Mouse (Mus musculus): ENCODE results near the gene Crip1. TPM values are rescaled to one million over a fixed set of nuclear protein-coding genes. Genes with fewer than 3 reads are reported as not detected.

Crip1 gene
- polyA plus RNA-seq, 1 experiment from 2014 or later = 173 TPM

DNA sequence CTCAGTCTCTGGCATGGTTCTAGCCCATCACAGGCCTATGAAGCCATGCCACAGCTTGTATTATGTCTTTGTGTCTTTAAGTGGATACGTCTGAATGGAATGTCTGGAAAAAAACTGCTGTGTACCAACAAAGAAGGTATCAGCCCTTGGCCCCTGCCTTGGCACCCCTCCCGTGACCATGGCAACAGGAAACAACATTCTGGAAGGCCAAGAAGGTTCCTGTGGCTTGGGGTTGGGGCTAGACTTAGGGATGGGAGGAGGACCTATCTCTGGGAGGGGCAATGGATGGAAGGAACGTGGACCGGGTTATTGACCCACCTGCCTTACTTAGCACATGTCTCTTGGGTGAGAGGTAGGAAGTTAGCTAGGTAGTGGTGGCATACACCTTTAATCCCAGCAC is 3.2 kb downstream of the Crip1 start:
- Histone ChIP-seq H3K4me3 (ENCODE audit: inconsistent target) (no peak overlapping the region), H3K79me2 (ENCODE audit: inconsistent target) (peaks cover 15% of the 10 kb centered on the region), H3K27ac (no peak overlapping the region), H3K36me3 (ENCODE audit: inconsistent target) (no peaks in the 10 kb centered on the region)
- 87% methylated on average over 4 of the region's 4 CpGs for WGBS (ENCODE audit: missing documents)

DNA sequence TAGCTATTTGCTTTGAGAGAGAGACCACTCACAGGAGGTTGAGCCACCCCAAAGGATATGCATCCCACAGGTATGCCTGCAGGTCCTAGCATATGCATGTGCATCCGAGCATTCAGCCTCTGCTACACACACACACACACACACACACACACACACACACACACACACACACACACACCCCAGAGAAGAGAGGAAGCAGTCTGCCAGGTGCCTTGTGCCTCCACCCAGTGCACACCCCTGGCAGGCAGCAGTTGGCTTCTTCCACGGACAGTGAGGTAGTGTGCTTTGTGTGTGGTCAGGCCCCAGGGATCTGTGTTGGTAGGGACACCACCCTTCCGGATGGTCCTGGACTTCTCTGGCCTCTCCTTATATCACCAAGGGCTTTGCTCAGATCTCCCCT is 3.8 kb downstream of the Crip1 start:
- Histone ChIP-seq H3K27ac (no peak overlapping the region), H3K79me2 (ENCODE audit: inconsistent target) (peaks cover 15% of the 10 kb centered on the region), H3K36me3 (ENCODE audit: inconsistent target) (no peaks in the 10 kb centered on the region), H3K4me3 (ENCODE audit: inconsistent target) (no peak overlapping the region)
- 55% methylated on average over 2 of the region's 3 CpGs for WGBS (ENCODE audit: missing documents)

DNA sequence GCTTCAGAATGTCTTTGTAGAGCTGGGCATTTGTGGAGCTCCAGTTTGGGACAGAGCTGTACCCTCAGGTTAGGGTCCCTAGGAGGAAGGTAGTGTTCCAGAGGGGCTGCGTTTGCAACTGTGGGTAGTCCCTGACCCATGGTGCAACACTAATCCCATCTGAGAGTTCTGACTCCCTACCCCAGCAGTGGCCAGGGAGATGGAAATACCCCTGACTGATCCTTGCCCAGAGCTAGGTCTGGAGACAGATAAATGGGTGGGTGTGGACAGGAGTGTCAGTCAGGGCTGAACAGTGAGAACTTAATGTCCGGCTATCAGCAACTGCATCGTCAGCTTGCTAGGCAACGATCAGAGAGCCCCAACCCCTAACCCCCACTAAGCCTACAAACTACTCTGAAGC is 4.5 kb downstream of the Crip1 start:
- no peaks in the 10 kb centered on the region for H3K36me3 ChIP-seq (ENCODE audit: inconsistent target)
- peaks cover 15% of the 10 kb centered on the region for H3K79me2 ChIP-seq (ENCODE audit: inconsistent target)
- no peak overlapping the region for H3K27ac ChIP-seq
- H3K4me3 ChIP-seq (ENCODE audit: inconsistent target) = no peak overlapping the region
- 98% methylated on average over 4 of the region's 4 CpGs for WGBS (ENCODE audit: missing documents)

- no peak overlapping the region for H3K4me3 ChIP-seq (ENCODE audit: inconsistent target)
- 72% methylated on average over 8 of the region's 8 CpGs for WGBS (ENCODE audit: missing documents)
- H3K79me2 ChIP-seq (ENCODE audit: inconsistent target) = peaks cover 15% of the 10 kb centered on the region
- no peaks in the 10 kb centered on the region for H3K36me3 ChIP-seq (ENCODE audit: inconsistent target)
- no peak overlapping the region for H3K27ac ChIP-seq
Measured at GRCm38 (mm10) chr12:113151046-113151445, 4.9 kb downstream of the Crip1 start.

DNA sequence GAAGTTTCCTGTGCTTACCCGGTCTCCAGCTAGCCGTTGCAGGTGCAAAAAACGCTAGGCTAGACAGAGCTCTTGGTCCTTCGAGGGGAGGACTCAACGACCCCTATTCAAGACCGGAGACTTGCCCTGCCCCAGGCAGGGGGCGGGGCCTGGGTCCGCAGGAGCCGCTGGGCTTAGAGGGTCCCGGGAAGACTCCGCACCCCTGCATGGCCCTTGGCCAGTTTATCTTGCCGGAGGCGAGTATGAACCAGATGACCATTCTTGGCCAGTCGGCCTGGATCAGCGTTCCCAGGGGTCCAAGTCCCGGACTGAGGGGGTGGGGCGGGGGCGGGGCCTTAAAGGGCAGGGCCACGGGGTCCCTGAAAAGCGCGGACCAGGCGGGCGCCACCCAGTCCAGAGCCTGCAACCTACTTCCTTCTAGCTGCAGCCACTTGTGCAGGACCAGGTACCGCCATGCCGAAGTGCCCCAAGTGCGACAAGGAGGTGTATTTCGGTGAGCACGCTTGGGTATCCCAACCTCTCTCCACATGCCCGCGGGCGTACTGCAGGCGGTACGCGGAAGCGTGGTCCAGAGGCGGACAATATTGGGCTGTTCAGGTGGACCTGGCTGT is 5.7 kb downstream of the Crip1 start:
- H3K4me3 ChIP-seq (ENCODE audit: inconsistent target) = peak overlapping the region; percentile 94
- peaks cover 15% of the 10 kb centered on the region for H3K79me2 ChIP-seq (ENCODE audit: inconsistent target)
- no peaks in the 10 kb centered on the region for H3K36me3 ChIP-seq (ENCODE audit: inconsistent target)
- H3K27ac ChIP-seq = peak overlapping the region; percentile 80
- under 1% methylated on average over 36 of the region's 36 CpGs for WGBS (ENCODE audit: missing documents)

DNA sequence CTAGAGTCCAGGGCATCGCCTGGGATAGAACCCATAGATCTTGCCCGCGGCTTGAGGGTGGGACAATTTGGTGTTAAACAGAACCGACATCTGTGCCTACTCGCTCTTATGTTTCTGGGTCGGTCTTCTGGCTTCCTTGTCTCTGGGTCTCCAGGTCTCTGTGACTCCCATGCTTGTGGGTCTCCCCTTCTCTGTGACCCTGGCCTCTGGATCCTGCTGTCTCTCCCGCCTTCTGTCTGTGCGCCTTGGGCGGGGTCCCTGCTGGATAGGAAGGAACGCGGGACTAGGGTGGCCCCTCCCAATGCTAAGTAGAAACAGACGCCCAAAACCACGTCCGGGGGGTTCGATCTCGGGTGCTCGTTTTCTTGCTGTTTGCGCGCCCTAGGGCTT is 6.2 kb downstream of the Crip1 start:
- Histone ChIP-seq H3K36me3 (ENCODE audit: inconsistent target) (no peaks in the 10 kb centered on the region), H3K79me2 (ENCODE audit: inconsistent target) (peaks cover 15% of the 10 kb centered on the region), H3K27ac (peak overlapping the region; percentile 80), H3K4me3 (ENCODE audit: inconsistent target) (peak overlapping the region; percentile 94)
- 12% methylated on average over 19 of the region's 19 CpGs for WGBS (ENCODE audit: missing documents)

GRCm38 (mm10) chr12:113152991-113153525 is 6.9 kb downstream of the Crip1 start:
- H3K36me3 ChIP-seq (ENCODE audit: inconsistent target) = no peaks in the 10 kb centered on the region
- peaks cover 15% of the 10 kb centered on the region for H3K79me2 ChIP-seq (ENCODE audit: inconsistent target)
- 86% methylated on average over 6 of the region's 6 CpGs for WGBS (ENCODE audit: missing documents)
- peak overlapping the region; percentile 80 for H3K27ac ChIP-seq
- peak overlapping the region; percentile 94 for H3K4me3 ChIP-seq (ENCODE audit: inconsistent target)

DNA sequence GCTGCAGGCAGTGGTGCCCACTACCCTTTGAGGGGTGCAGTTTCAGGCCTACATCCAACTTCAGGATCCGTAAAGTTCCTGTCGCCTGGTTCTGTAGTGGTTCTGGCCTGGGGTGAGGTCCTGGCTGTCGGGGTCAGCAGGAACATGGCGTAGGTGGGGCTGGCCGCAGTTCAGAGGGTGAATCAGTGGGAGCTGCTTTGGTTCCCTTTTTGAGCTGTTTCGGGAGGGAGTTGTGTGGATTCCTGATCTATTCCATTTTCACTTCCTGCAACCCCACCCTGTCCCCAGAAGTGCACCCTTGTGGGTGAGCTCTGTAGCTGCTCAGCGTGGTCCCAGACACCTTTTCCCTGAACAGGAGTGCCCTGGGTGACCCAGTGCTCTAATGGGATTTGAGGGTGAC is 7.9 kb downstream of the Crip1 start:
- WGBS (ENCODE audit: missing documents) = 16% methylated on average over 7 of the region's 7 CpGs

GRCm38 (mm10) chr12:113154747-113155075 is 8.6 kb downstream of the Crip1 start:
- peaks cover 15% of the 10 kb centered on the region for H3K79me2 ChIP-seq (ENCODE audit: inconsistent target)
- no peaks in the 10 kb centered on the region for H3K36me3 ChIP-seq (ENCODE audit: inconsistent target)
- peak overlapping the region; percentile 51 for H3K4me3 ChIP-seq (ENCODE audit: inconsistent target)
- WGBS (ENCODE audit: missing documents) = 81% methylated on average over 6 of the region's 6 CpGs
- H3K27ac ChIP-seq = peak overlapping the region; percentile 80

More for the DNA sequence above, 7.9 kb downstream of the Crip1 start:
- Histone ChIP-seq H3K4me3 (ENCODE audit: inconsistent target) (no peak overlapping the region), H3K27ac (peak overlapping the region; percentile 80), H3K79me2 (ENCODE audit: inconsistent target) (peaks cover 15% of the 10 kb centered on the region), H3K36me3 (ENCODE audit: inconsistent target) (no peaks in the 10 kb centered on the region)

DNA sequence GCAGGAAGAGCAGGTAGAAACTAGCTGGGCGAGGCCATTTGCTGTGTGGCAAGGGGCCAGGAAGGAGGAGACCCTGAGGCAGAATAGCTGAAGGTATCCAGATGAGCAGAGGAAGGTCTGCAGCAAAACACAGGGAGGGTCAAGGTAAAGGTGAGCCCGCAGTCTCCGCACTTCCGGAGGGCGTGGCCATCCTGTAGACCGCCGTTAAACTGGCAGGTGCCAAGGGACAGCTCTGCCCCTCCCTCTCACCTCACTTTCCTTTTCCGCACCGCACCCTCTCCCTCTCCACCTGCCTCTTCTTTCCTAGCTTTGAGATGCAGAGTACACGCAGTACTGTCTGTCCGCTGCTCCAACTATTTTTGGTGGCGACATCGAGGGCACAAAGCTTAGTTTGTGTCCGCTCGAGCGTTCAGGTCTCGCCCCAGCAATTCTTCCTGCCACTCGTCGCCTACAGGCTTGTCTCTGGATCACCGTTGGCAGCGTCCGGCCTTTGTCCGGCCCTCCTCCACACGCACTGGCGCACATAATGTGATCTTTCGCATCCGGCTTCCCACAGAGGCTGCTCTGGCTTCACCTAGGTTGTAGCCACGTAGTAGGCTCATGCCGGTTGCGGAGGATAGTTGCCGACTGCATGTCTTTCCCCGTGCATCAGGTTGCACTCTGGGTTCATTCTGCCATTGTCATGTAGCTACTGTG is 9.1 kb downstream of the Crip1 start:
- H3K36me3 ChIP-seq (ENCODE audit: inconsistent target) = no peaks in the 10 kb centered on the region
- H3K27ac ChIP-seq = peak overlapping the region; percentile 80
- peaks cover 15% of the 10 kb centered on the region for H3K79me2 ChIP-seq (ENCODE audit: inconsistent target)
- WGBS (ENCODE audit: missing documents) = 6% methylated on average over 32 of the region's 32 CpGs
- H3K4me3 ChIP-seq (ENCODE audit: inconsistent target) = peak overlapping the region; percentile 51

GRCm38 (mm10) chr12:113155887-113156539 is 9.9 kb downstream of the Crip1 start, which contains the start of gene Tedc1:
Gene Tedc1 (plus strand): TSS chr12:113156421.
- Histone ChIP-seq H3K27ac (peak within 1 kb of the TSS; percentile 80), H3K36me3 (ENCODE audit: inconsistent target) (no peaks in the 10 kb centered on the region), H3K79me2 (ENCODE audit: inconsistent target) (peaks cover 15% of the 10 kb centered on the region), H3K4me3 (ENCODE audit: inconsistent target) (peak within 1 kb of the TSS; percentile 76)
- under 1% methylated on average over 35 of the region's 46 CpGs for WGBS (ENCODE audit: missing documents)

DNA sequence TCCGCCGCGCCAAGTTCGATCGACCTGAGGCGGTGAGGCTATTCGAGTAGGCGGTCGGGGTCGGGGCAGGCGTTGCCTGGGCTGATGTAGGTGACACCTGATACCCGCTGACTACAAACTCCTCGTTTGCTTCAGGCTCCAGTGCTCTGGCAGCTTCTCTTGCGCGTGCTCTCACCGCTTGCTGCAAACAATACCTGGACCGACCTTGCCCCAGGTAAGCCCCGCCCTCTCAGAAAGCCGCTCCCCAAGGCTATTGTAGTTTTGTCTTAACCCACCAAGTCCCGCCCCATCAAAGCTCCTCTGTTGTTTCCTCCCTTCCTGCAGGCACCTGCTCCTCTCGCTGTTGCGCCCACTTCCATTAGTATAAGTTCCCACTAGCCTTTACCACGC is 10.4 kb downstream of the Crip1 start:
- 2% methylated on average over 23 of the region's 23 CpGs for WGBS (ENCODE audit: missing documents)

GRCm38 (mm10) chr12:113157002-113157401 is 10.9 kb downstream of the Crip1 start:
- H3K79me2 ChIP-seq (ENCODE audit: inconsistent target) = peaks cover 14% of the 10 kb centered on the region
- WGBS (ENCODE audit: missing documents) = 66% methylated on average over 8 of the region's 8 CpGs
- H3K36me3 ChIP-seq (ENCODE audit: inconsistent target) = no peaks in the 10 kb centered on the region
- H3K4me3 ChIP-seq (ENCODE audit: inconsistent target) = peak overlapping the region; percentile 76
- no peak overlapping the region for H3K27ac ChIP-seq

More for the DNA sequence above, 10.4 kb downstream of the Crip1 start:
- Histone ChIP-seq H3K36me3 (ENCODE audit: inconsistent target) (no peaks in the 10 kb centered on the region), H3K27ac (peak overlapping the region; percentile 35; the same call in 1 of the 2 replicates), H3K79me2 (ENCODE audit: inconsistent target) (peaks cover 15% of the 10 kb centered on the region), H3K4me3 (ENCODE audit: inconsistent target) (peak overlapping the region; percentile 76)

DNA sequence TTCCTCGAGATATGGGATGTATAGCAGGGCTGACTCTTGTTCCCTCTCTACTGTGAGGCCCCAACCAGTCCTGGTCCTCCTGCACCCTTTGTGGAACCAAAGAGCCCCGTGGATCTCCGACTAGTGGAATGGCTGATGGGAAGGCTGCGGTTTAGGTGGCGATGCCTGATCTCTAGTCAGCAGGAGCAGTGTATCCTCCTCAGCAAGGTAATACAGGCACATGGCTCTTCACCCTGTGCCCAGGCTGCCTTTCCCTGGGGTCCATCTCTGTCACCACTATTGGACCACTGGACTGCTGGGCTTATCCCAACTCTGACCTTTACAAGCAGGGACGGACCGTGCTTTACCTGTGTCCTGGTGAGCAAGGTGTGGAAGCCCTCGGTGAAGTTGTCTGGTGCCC is 11.4 kb downstream of the Crip1 start:
- no peak overlapping the region for H3K4me3 ChIP-seq (ENCODE audit: inconsistent target)
- no peak overlapping the region for H3K27ac ChIP-seq
- peaks cover 9% of the 10 kb centered on the region for H3K79me2 ChIP-seq (ENCODE audit: inconsistent target)
- WGBS (ENCODE audit: missing documents) = 96% methylated on average over 8 of the region's 8 CpGs
- H3K36me3 ChIP-seq (ENCODE audit: inconsistent target) = no peaks in the 10 kb centered on the region

DNA sequence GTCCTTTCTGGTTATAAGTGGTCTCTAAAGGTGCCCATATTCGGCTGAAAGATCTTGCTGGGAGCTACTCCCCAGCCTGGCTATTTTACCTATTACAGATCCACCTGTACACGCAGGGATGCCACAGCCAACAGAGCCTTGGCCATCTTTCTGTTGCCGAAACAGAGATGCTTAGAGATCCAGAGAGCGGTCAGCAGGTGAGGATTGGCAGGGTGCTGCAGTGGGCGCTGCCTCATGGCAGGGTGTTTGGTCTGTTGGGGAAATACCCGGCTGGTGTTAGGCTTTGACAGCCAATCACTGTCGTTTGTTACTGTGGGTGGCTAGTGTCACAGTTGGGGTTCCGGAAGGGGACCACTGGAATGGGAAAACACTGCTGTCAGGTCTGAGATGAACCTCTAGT is 11.9 kb downstream of the Crip1 start:
- H3K79me2 ChIP-seq (ENCODE audit: inconsistent target) = peaks cover 4% of the 10 kb centered on the region
- no peak overlapping the region for H3K4me3 ChIP-seq (ENCODE audit: inconsistent target)
- 92% methylated on average over 8 of the region's 8 CpGs for WGBS (ENCODE audit: missing documents)
- H3K36me3 ChIP-seq (ENCODE audit: inconsistent target) = no peaks in the 10 kb centered on the region
- no peak overlapping the region for H3K27ac ChIP-seq
